Mouse (Mus musculus) hindbrain, embryonic 11.5 days (tissue): ENCODE data around the gene Oca2. TPM values are rescaled to one million over a fixed set of nuclear protein-coding genes. Genes with fewer than 3 reads are reported as not detected.

Source experiments
- ATAC-seq: fragments of 200-750 bp; cut with Nextera tagmentation; 2 replicates; pipeline ENCODE4 v1.8.0; 2017; ENCODE audit warnings: mild to moderate bottlenecking, moderate TSS enrichment, moderate library complexity; ENCODE audit not compliant: low FRiP score
- DNase-seq: peaks from one replicate; pipeline ENCODE4 v3.0.0-alpha.2; 2015; ENCODE audit warnings: low spot score
- H3K27ac ChIP-seq: fragments of 300-500 bp; sonication (generic); 2 replicates; pipeline ENCODE4 v1.5.1; 2014; ENCODE audit warnings: mild to moderate bottlenecking, low read depth, low read length
- H3K27me3 ChIP-seq: fragments of 300-500 bp; sonication (generic); 2 replicates; pipeline ENCODE4 v1.6.1; 2014; ENCODE audit warnings: mild to moderate bottlenecking, low read length, moderate library complexity, mixed read lengths; ENCODE audit not compliant: control insufficient read depth, insufficient read depth
- H3K36me3 ChIP-seq: fragments of 300-500 bp; sonication (generic); 2 replicates; pipeline ENCODE4 v1.6.1; 2014; ENCODE audit warnings: mild to moderate bottlenecking, low read length, moderate library complexity, mixed read lengths; ENCODE audit not compliant: control insufficient read depth, insufficient read depth
- H3K4me1 ChIP-seq: fragments of 300-500 bp; sonication (generic); replicated peaks from 2 replicates; pipeline ENCODE4 v1.6.1; 2014; ENCODE audit warnings: low read length, mixed read lengths; ENCODE audit not compliant: control insufficient read depth, insufficient read depth
- H3K4me2 ChIP-seq: fragments of 300-500 bp; sonication (generic); replicated peaks from 2 replicates; pipeline ENCODE4 v1.6.1; 2014; ENCODE audit warnings: mild to moderate bottlenecking, low read depth, low read length
- H3K4me3 ChIP-seq: fragments of 300-500 bp; sonication (generic); 2 replicates; pipeline ENCODE4 v1.5.1; 2014; ENCODE audit warnings: low read depth, low read length
- H3K9ac ChIP-seq: fragments of 300-500 bp; sonication (generic); 2 replicates; pipeline ENCODE4 v1.6.1; 2014; ENCODE audit warnings: low read depth, low read length
- H3K9me3 ChIP-seq: fragments of 300-500 bp; sonication (generic); 2 replicates; pipeline ENCODE4 v1.6.1; 2016; ENCODE audit warnings: low read length; ENCODE audit not compliant: control insufficient read depth
- WGBS: fragments of 180-500 bp; shearing (Covaris S2); extraction: QIAGEN DNeasy Blood & Tissue Kit; methylation state at CpG from one replicate; pipeline ENCODE4 v1.1.7; 2014; 5-methylcytosine and 5-hydroxymethylcytosine counted together
- polyA plus RNA-seq: library from polyadenylated mRNA; unstranded; fragments of >200 nt; fragmentation: Nextera tagmentation; extraction: Ambion mirVana; gene quantifications from 2 replicates; pipeline ENCODE4 v1.2.1, GENCODE M21; 2014

Oca2 gene
- polyA plus RNA-seq, 1 experiment from 2014 or later, result 0.56 TPM

- no peaks in the 10 kb centered on the region for H3K27me3 ChIP-seq
- DNase-seq (no peak), ATAC-seq (no peak)
- no peaks in the 10 kb centered on the region for H3K9me3 ChIP-seq
- H3K4me1 ChIP-seq, result no peaks in the 10 kb centered on the region
- H3K4me3 ChIP-seq, result no peak overlapping the region
- H3K9ac ChIP-seq, result no peak overlapping the region
- H3K4me2 ChIP-seq, result no peak overlapping the region
- no peak overlapping the region for H3K27ac ChIP-seq
- 78% methylated on average over 3 of the region's 3 CpGs for WGBS
- no peaks in the 10 kb centered on the region; the same call in 1 of the 2 replicates for H3K36me3 ChIP-seq
These were observed 2.9 kb upstream of the Oca2 start for GRCm38 (mm10) chr7:56236617-56237016.

GRCm38 (mm10) chr7:56254568-56254967 is 15.0 kb downstream of the Oca2 start:
- Histone ChIP-seq H3K9me3 (no peaks in the 10 kb centered on the region), H3K36me3 (no peaks in the 10 kb centered on the region), H3K4me1 (no peaks in the 10 kb centered on the region), H3K27ac (no peak overlapping the region), H3K4me3 (no peak overlapping the region), H3K4me2 (no peak overlapping the region), H3K9ac (no peak overlapping the region), H3K27me3 (no peaks in the 10 kb centered on the region)
- ATAC-seq, result no peak
- 92% methylated on average over 10 of the region's 10 CpGs for WGBS
- no peak for DNase-seq

- H3K4me2 ChIP-seq, result no peak overlapping the region
- H3K27ac ChIP-seq, result no peak overlapping the region
- no peak overlapping the region for H3K4me3 ChIP-seq
- no peaks in the 10 kb centered on the region for H3K27me3 ChIP-seq
- H3K4me1 ChIP-seq, result no peaks in the 10 kb centered on the region
- no peaks in the 10 kb centered on the region for H3K9me3 ChIP-seq
- DNase-seq (no peak), ATAC-seq (no peak)
- H3K36me3 ChIP-seq, result no peaks in the 10 kb centered on the region
- H3K9ac ChIP-seq, result no peak overlapping the region
- 74% methylated on average over 3 of the region's 3 CpGs for WGBS
These were observed 18.4 kb downstream of the Oca2 start for GRCm38 (mm10) chr7:56257875-56258441.

- Histone ChIP-seq H3K4me2 (no peak overlapping the region), H3K36me3 (no peaks in the 10 kb centered on the region), H3K4me3 (no peak overlapping the region), H3K27ac (no peak overlapping the region), H3K9ac (no peak overlapping the region), H3K27me3 (no peaks in the 10 kb centered on the region), H3K4me1 (no peaks in the 10 kb centered on the region), H3K9me3 (no peaks in the 10 kb centered on the region)
- ATAC-seq (no peak), DNase-seq (no peak)
- 86% methylated on average over 2 of the region's 2 CpGs for WGBS
These were observed 37.9 kb downstream of the Oca2 start for GRCm38 (mm10) chr7:56277506-56277905.

GRCm38 (mm10) chr7:56291468-56292115 is 52.0 kb downstream of the Oca2 start:
- Histone ChIP-seq H3K27me3 (no peaks in the 10 kb centered on the region), H3K27ac (no peak overlapping the region), H3K4me3 (no peak overlapping the region), H3K9ac (no peak overlapping the region), H3K36me3 (no peaks in the 10 kb centered on the region), H3K9me3 (no peaks in the 10 kb centered on the region), H3K4me1 (no peaks in the 10 kb centered on the region), H3K4me2 (no peak overlapping the region)
- WGBS, result 49% methylated on average over 6 of the region's 6 CpGs
- DNase-seq (peak; percentile 82), ATAC-seq (peak; percentile 57; the same call in 1 of the 2 replicates)

GRCm38 (mm10) chr7:56304408-56304807 is 64.8 kb downstream of the Oca2 start:
- no peak overlapping the region for H3K27ac ChIP-seq
- 23% methylated on average over 1 of the region's 1 CpGs for WGBS
- no peaks in the 10 kb centered on the region for H3K36me3 ChIP-seq
- H3K4me3 ChIP-seq, result no peak overlapping the region
- no peak overlapping the region for H3K4me2 ChIP-seq
- H3K4me1 ChIP-seq, result no peaks in the 10 kb centered on the region
- no peaks in the 10 kb centered on the region for H3K9me3 ChIP-seq
- DNase-seq, result no peak
- H3K27me3 ChIP-seq, result no peaks in the 10 kb centered on the region
- no peak for ATAC-seq
- no peak overlapping the region for H3K9ac ChIP-seq

GRCm38 (mm10) chr7:56314358-56314757 is 74.8 kb downstream of the Oca2 start:
- H3K27me3 ChIP-seq, result no peaks in the 10 kb centered on the region
- no peaks in the 10 kb centered on the region for H3K36me3 ChIP-seq
- no peak overlapping the region for H3K9ac ChIP-seq
- H3K9me3 ChIP-seq, result no peaks in the 10 kb centered on the region
- no peak overlapping the region for H3K4me3 ChIP-seq
- DNase-seq (no peak), ATAC-seq (no peak)
- WGBS, result 84% methylated on average over 5 of the region's 5 CpGs
- no peak overlapping the region for H3K27ac ChIP-seq
- no peak overlapping the region for H3K4me2 ChIP-seq
- no peaks in the 10 kb centered on the region for H3K4me1 ChIP-seq

- WGBS, result 70% methylated on average over 7 of the region's 7 CpGs
- H3K9me3 ChIP-seq, result no peaks in the 10 kb centered on the region
- DNase-seq (no peak), ATAC-seq (no peak)
- no peak overlapping the region for H3K4me2 ChIP-seq
- no peak overlapping the region for H3K9ac ChIP-seq
- H3K4me1 ChIP-seq, result no peaks in the 10 kb centered on the region
- no peaks in the 10 kb centered on the region for H3K27me3 ChIP-seq
- H3K4me3 ChIP-seq, result no peak overlapping the region
- H3K27ac ChIP-seq, result no peak overlapping the region
- no peaks in the 10 kb centered on the region for H3K36me3 ChIP-seq
These were observed 76.3 kb downstream of the Oca2 start for GRCm38 (mm10) chr7:56315630-56316529.
